Mouse (Mus musculus) large intestine, adult 2 months (tissue): ENCODE data around the gene Fbxo21. TPM values are rescaled to one million over a fixed set of nuclear protein-coding genes. Genes with fewer than 3 reads are reported as not detected.

Source experiments
- DNase-seq: peaks from one replicate; pipeline ENCODE4 v3.0.0-alpha.2; 2012; ENCODE audit warnings: low read depth, low spot score
- WGBS: fragments of 180-500 bp; shearing (Covaris S2); methylation state at CpG from one replicate; pipeline ENCODE4 v1.1.7; 2018; 5-methylcytosine and 5-hydroxymethylcytosine counted together
- polyA plus RNA-seq: library from polyadenylated mRNA; depleted of rRNA; stranded (reverse); fragments of >200 nt; gene quantifications from 2 replicates; pipeline ENCODE4 v1.2.3, GENCODE M21; 2012

Gene Fbxo21
- polyA plus RNA-seq, 1 experiment = 10.6 TPM

DNA sequence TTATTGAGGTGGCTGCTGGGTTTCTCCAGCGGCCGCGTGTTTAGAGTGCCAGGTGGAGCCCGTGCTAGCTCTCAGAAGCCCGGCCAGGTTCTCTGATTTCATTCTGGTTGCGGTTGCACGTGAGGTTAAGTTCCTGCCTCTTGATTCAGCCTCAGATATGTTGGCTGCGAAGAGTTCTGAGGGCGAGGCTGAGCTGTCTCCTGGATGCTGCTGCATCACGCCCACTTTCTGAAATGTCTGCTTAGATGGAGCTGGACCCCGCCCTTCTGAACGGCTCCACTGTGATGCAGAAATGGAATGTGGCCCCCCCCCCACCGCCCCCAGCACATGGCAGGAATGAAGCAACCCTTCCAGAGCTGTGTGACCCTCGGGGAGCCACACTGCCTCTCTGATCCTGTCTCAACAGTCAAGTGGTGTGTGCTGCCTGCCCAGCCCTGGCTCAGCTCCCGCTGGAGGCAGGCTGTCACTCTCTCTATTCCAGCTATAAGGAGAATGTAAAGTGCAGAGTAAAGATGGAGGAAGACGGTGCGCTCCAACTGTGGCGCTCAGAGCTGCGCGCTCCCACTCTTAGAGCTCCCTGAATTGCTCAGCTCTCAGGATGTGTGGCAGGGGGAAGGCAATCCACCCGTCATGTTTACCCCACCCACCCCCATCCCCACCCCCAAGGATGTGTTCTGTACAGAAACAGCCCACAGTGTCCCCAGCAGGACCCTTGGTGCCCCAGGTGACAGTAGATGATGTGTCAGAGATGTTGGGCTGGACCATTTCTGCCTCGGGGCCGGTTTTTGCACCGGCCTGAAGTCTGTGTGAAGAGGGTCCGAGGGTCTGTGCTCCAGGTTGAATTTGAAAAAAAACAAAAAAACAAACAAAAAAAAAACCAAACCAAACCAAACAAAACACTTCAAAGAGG is 60.6 kb downstream of the Fbxo21 start:
- WGBS = 41% methylated on average over 25 of the region's 25 CpGs
- no peak for DNase-seq

DNA sequence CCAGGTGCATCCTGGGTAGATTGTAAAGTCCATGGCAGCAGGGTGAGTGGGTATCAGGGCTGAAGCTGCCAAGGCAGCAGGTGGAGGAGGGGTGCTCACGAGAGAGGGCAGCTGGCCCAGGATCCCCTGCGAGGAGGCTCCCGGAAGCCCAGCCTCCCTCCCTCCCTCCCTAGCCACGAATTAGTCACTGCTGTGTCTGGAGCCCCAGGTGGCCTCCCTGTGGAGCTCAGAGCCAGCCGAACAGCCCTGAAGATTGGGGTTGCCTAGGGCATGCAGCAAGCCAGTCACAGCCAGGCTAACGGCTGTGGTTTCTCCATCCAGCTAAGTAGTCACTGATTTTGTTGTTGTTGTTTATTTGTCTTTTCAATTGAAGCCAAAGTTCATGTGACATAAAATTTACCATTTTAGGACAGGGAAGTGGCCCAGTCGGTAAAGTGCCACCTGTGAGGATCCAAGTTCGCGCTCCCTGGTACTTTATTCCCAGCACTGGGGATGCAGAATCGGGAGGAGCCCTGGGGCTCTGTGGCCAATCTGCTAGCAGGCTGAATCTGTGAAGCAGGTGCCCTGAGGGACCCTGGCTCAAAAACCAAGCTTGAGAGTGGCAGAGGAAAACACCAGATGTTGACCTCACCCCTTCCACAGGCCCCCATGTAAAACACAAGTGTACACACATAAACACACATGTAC is 61.4 kb downstream of the Fbxo21 start:
- WGBS = 10% methylated on average over 10 of the region's 10 CpGs
- no peak for DNase-seq

- 69% methylated on average over 12 of the region's 12 CpGs for WGBS
Measured at GRCm38 (mm10) chr5:118039241-118039668, 62.7 kb downstream of the Fbxo21 start.

DNA sequence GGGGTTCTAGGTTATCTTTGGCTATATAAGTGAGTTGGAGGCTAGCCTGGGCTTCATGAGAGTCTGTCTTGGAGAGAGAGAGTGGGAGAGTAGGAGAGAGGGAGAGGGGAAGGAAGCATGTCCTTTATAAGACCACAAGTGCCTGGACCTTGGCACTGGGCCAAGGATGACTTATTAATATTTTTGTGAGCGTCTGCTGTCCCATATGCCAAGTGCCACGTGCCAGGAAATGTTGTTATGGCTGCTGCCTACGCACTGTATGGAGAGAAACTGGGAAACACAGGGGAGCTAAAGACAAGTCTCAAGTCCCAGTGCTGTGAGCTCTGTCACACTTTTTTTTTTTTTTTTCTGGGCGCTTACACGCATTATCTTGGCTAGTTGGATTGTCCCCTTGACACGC is 66.1 kb downstream of the Fbxo21 start:
- 81% methylated on average over 6 of the region's 6 CpGs for WGBS
- no peak for DNase-seq

More at GRCm38 (mm10) chr5:118039241-118039668, 62.7 kb downstream of the Fbxo21 start:
- no peak for DNase-seq

DNA sequence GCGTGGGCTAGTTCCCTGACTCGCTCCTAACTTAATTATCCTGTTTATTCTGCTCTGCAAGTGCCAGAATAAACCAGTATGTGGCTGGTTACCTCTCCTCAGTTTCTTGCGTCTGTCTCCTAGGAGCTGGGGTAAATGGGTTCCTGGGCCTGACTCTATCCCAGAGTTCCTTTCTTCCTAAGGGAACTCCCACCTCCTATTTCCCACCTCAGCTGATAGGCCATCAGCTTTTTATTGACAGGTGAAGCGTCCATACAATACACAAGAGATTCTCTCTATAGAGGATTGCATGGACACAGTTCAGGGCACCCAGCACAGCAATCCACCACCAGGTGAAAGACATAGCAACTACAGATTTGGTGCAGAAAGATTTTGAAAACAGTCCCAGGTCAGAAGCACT is 67.2 kb downstream of the Fbxo21 start:
- no peak for DNase-seq
- WGBS = 71% methylated on average over 4 of the region's 4 CpGs

DNA sequence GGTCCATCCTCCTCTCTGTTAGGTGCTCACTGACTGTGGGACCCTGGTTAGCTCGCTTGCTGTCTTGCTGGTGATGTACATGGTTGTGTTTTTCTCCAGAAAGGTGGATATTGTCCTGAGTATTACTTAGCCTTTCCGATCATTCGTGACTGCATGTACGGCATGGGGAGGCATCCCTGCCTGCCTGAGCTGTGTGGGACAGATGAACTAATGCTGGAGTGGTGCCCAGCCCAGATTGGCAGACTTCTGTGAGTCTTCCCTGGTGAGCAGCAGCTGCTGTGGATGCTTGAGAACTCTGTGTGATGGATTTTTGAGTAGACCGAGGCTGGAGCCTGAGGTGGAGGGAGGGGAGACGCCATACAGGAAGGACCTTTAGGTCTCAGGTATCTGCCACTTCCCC is 68.4 kb downstream of the Fbxo21 start:
- WGBS = 83% methylated on average over 6 of the region's 6 CpGs
- DNase-seq = no peak

GRCm38 (mm10) chr5:118045385-118045784 is 68.9 kb downstream of the Fbxo21 start:
- WGBS = 37% methylated on average over 9 of the region's 9 CpGs
- DNase-seq = no peak

GRCm38 (mm10) chr5:118047091-118047757 is 70.7 kb downstream of the Fbxo21 start:
- 77% methylated on average over 14 of the region's 14 CpGs for WGBS

GRCm38 (mm10) chr5:118048412-118048811 is 71.9 kb downstream of the Fbxo21 start:
- 74% methylated on average over 4 of the region's 4 CpGs for WGBS
- DNase-seq = no peak

More at GRCm38 (mm10) chr5:118047091-118047757, 70.7 kb downstream of the Fbxo21 start:
- no peak for DNase-seq

DNA sequence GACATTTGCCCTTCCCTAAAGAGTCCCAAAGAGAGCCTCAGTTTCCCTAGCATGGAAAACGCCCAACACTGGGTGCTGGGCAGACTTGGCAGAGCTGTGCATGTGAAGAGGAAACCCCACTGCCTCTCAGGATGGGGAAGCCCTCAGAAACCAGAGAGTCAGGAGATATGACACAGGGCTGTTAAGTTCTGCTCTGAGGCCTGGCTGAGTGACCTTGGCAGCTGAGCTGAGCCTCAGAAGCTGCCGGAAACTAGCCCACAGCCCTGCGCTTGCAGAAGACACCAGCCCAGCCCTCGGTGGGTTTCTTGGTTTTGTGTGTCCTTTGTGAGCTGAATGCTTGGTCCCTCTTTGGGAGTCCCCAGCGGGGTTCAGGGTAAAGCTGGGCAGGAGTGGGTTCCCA is 72.4 kb downstream of the Fbxo21 start:
- 78% methylated on average over 5 of the region's 5 CpGs for WGBS
- no peak for DNase-seq

DNA sequence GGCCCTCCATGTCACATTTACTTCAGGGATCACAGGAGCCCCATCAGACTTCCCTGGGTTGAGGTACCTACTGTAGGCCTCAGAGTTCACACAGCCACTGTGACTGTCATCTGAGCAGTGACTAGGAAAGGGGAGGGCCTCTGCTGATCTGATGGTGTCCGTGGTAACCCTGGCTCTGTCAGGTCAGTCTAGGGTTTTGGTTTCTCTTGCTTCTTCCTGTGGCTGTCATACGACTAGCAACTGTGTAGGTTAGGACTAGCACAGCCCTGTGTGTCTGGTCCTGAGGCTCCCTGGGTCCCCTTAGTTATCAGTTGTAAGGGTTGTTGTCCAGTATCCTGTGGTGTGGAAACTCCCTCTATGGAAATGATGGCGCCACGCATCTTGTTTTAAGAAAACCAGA is 74.2 kb downstream of the Fbxo21 start:
- 84% methylated on average over 4 of the region's 4 CpGs for WGBS
- no peak for DNase-seq

GRCm38 (mm10) chr5:118051981-118052662 is 75.6 kb downstream of the Fbxo21 start:
- DNase-seq = peak; percentile 43
- WGBS = 29% methylated on average over 8 of the region's 8 CpGs

DNA sequence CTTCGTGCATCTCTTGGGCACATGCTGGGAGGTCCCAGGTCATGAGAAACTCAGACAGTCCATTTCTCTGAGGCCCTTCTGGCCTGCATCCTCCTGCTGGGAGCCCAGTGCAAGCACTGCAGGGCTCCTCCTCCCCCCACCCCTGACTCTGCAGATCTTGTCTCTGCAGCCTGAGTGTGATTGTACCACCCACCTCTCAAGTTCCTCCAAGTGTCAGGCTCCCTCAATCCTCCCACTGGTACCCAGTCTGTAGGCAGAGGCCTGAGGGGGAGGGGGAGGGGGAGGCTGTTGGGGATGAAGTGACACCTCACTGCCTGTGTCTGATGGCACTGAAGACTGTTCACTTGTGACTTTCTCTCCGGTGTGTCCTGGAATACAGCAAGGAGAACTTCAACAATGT is 76.7 kb downstream of the Fbxo21 start:
- 98% methylated on average over 2 of the region's 2 CpGs for WGBS

GRCm38 (mm10) chr5:118057508-118058111 is 81.1 kb downstream of the Fbxo21 start:
- DNase-seq = no peak
- WGBS = 41% methylated on average over 8 of the region's 8 CpGs

More for the DNA sequence above, 76.7 kb downstream of the Fbxo21 start:
- no peak for DNase-seq

DNA sequence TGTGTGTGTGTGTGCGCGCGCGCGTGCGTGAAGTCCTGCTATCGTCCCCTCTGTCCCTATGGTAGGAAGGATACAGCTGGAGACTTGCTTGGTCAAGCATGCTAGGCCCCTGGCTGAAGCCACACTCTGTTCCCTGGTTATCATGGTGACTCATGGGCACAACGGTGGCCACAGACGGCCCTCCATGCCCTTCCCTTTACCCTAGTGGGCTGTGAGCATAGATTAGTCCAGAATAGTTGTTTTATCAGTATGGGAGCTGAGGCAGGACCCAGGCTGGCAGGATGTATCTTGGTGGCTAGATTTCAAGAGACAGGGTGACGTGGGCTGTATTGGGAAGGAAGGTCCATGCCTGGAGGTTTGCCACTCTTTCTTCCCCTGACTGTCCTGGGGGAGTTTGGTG is 82.3 kb downstream of the Fbxo21 start:
- no peak for DNase-seq
- 86% methylated on average over 10 of the region's 10 CpGs for WGBS

GRCm38 (mm10) chr5:118059646-118060045 is 83.1 kb downstream of the Fbxo21 start:
- WGBS = 76% methylated on average over 9 of the region's 9 CpGs
- no peak for DNase-seq
